ENCODE assay signal across 8 mouse cellular contexts in genomic region chr11:102096887-102097391, GRCm38 (mm10). TPM values are rescaled to one million over a fixed set of nuclear protein-coding genes. Genes with fewer than 3 reads are reported as not detected.
A peak's percentile ranks its signal among the peaks of the same experiment; 100 is the strongest.
DNase-seq lines count a peak whose midpoint lies in the region; ATAC-seq lines count a peak whose summit lies in the region.

No protein-coding gene starts in this region.

- peak; percentile 85 for DNase-seq in 416B (ENCODE audit: low read depth)
- peak; percentile 85 for DNase-seq in adrenal gland, postnatal 10 days
- DNase-seq in embryo, embryonic 11.5 days (ENCODE audit: low read depth, low spot score) = peak; percentile 88
- peak; percentile 47 to 51 for DNase-seq in gastrocnemius, postnatal 4 days (ENCODE audit: low spot score in 2 of 2)
- peak; percentile 65 to 67 for DNase-seq in kidney, adult 8-10 months
- DNase-seq in testis, postnatal 10 days (ENCODE audit: low spot score) = peak; percentile 82

- no peaks in the 10 kb centered on the region for H3K9me3 ChIP-seq in liver, embryonic 12.5 days (replicated peaks)
- H3K9me3 ChIP-seq in neural tube, embryonic 12.5 days = no peaks in the 10 kb centered on the region

- no peaks in the 10 kb centered on the region for H3K36me3 ChIP-seq in liver, embryonic 12.5 days
- H3K36me3 ChIP-seq in neural tube, embryonic 12.5 days = no peaks in the 10 kb centered on the region

- peaks cover 55% of the 10 kb centered on the region for H3K4me1 ChIP-seq in liver, embryonic 12.5 days
- 0 out of 2 replicates have a peak, but pooled peaks cover 10% of the 10 kb centered on the region for H3K4me1 ChIP-seq in neural tube, embryonic 12.5 days

- peak overlapping the region; percentile 72 for H3K4me2 ChIP-seq in liver, embryonic 12.5 days
- H3K4me2 ChIP-seq in neural tube, embryonic 12.5 days (replicated peaks) = peak overlapping the region; percentile 48

- peak overlapping the region; percentile 44 for H3K9ac ChIP-seq in liver, embryonic 12.5 days
- no peak overlapping the region; the same call in 1 of the 2 replicates for H3K9ac ChIP-seq in neural tube, embryonic 12.5 days

- peak overlapping the region; percentile 41 for H3K4me3 ChIP-seq in liver, embryonic 12.5 days
- H3K4me3 ChIP-seq in neural tube, embryonic 12.5 days = no peak overlapping the region

- peak; percentile 90 for ATAC-seq in liver, embryonic 12.5 days
- ATAC-seq in neural tube, embryonic 12.5 days (ENCODE audit: low FRiP score, low read depth) = peak; percentile 78

- WGBS in liver, embryonic 12.5 days (ENCODE audit: insufficient replicate concordance) = 2% methylated on average over 18 of the region's 18 CpGs
- 9% methylated on average over 18 of the region's 18 CpGs for WGBS in neural tube, embryonic 12.5 days

- H3K27ac ChIP-seq in liver, embryonic 12.5 days = peak overlapping the region; percentile 85
- no peak overlapping the region for H3K27ac ChIP-seq in neural tube, embryonic 12.5 days

- H3K27me3 ChIP-seq in liver, embryonic 12.5 days (replicated peaks) = peaks cover 47% of the 10 kb centered on the region
- H3K27me3 ChIP-seq in neural tube, embryonic 12.5 days (replicated peaks) = peaks cover 16% of the 10 kb centered on the region

RNA-seq across cellular contexts. Expression of gene Ppy, which starts 4.2 kb away (rescaled TPM):
- total RNA-seq in adrenal gland, postnatal 10 days (2021) = not detected
- total RNA-seq in gastrocnemius, postnatal 4 days (2021) = not detected
- polyA plus RNA-seq in liver, embryonic 12.5 days (2016; fragmentation: Nextera tagmentation; extraction: Ambion mirVana) = not detected in 2 replicates
- not detected in 2 replicates for polyA plus RNA-seq in neural tube, embryonic 12.5 days (2016; fragmentation: Nextera tagmentation; extraction: Ambion mirVana)

RNA-seq across cellular contexts. Expression of gene Mpp2, which starts 8.6 kb away (rescaled TPM):
- 10 to 100 TPM in 1 of 2 experiments, 1 to 10 TPM in 1; 8.7 to 10.3 TPM for total RNA-seq in adrenal gland, postnatal 10 days (2021)
- 1 to 10 TPM; 1.7 to 2.5 TPM for total RNA-seq in gastrocnemius, postnatal 4 days (2021)
- 15.1 and 16.7 TPM in 2 replicates for polyA plus RNA-seq in liver, embryonic 12.5 days (2016; fragmentation: Nextera tagmentation; extraction: Ambion mirVana)
- polyA plus RNA-seq in neural tube, embryonic 12.5 days (2016; fragmentation: Nextera tagmentation; extraction: Ambion mirVana) = 23.9 and 25.4 TPM in 2 replicates

RNA-seq across cellular contexts. Expression of gene Pyy, which starts 10.7 kb away (rescaled TPM):
- total RNA-seq in adrenal gland, postnatal 10 days (2021) = not detected
- total RNA-seq in gastrocnemius, postnatal 4 days (2021) = not detected
- polyA plus RNA-seq in liver, embryonic 12.5 days (2016; fragmentation: Nextera tagmentation; extraction: Ambion mirVana) = 0.32 TPM in 1 of 2 replicates, not detected in the other
- polyA plus RNA-seq in neural tube, embryonic 12.5 days (2016; fragmentation: Nextera tagmentation; extraction: Ambion mirVana) = 1.1 TPM in 1 of 2 replicates, not detected in the other

RNA-seq across cellular contexts. Expression of gene Nags, which starts 48.4 kb away (rescaled TPM):
- total RNA-seq in adrenal gland, postnatal 10 days (2021) = 1 to 10 TPM; 2.4 to 6.6 TPM
- under 1 TPM in 1 of 2 experiments, not detected in 1; 0.13 TPM for total RNA-seq in gastrocnemius, postnatal 4 days (2021)
- polyA plus RNA-seq in liver, embryonic 12.5 days (2016; fragmentation: Nextera tagmentation; extraction: Ambion mirVana) = 7.7 and 8.8 TPM in 2 replicates
- polyA plus RNA-seq in neural tube, embryonic 12.5 days (2016; fragmentation: Nextera tagmentation; extraction: Ambion mirVana) = not detected in 2 replicates

RNA-seq across cellular contexts. Expression of gene Cd300lg, which starts 55.6 kb away (rescaled TPM):
- total RNA-seq in adrenal gland, postnatal 10 days (2021) = 10 to 100 TPM; 44.1 to 53.0 TPM
- total RNA-seq in gastrocnemius, postnatal 4 days (2021) = 10 to 100 TPM; 12.8 to 13.2 TPM
- polyA plus RNA-seq in liver, embryonic 12.5 days (2016; fragmentation: Nextera tagmentation; extraction: Ambion mirVana) = 0.50 and 0.51 TPM in 2 replicates
- polyA plus RNA-seq in neural tube, embryonic 12.5 days (2016; fragmentation: Nextera tagmentation; extraction: Ambion mirVana) = 0.46 and 0.49 TPM in 2 replicates
